Mouse (Mus musculus) urinary bladder, postnatal 4 days (tissue): Measurements from ENCODE around the gene Aplp1.
"Not testable (repeated sequence)": the region's sequence is repeated elsewhere in the genome, so short reads cannot be mapped to it uniquely, and the experiment has no call there.

ENCODE experiments used
- DNase-seq, 2 experiments: peaks; one replicate each; pipeline ENCODE4 v3.0.0; 2021 to 2022; ENCODE audit warnings: low spot score in 2 of 2

Aplp1 gene

DNA sequence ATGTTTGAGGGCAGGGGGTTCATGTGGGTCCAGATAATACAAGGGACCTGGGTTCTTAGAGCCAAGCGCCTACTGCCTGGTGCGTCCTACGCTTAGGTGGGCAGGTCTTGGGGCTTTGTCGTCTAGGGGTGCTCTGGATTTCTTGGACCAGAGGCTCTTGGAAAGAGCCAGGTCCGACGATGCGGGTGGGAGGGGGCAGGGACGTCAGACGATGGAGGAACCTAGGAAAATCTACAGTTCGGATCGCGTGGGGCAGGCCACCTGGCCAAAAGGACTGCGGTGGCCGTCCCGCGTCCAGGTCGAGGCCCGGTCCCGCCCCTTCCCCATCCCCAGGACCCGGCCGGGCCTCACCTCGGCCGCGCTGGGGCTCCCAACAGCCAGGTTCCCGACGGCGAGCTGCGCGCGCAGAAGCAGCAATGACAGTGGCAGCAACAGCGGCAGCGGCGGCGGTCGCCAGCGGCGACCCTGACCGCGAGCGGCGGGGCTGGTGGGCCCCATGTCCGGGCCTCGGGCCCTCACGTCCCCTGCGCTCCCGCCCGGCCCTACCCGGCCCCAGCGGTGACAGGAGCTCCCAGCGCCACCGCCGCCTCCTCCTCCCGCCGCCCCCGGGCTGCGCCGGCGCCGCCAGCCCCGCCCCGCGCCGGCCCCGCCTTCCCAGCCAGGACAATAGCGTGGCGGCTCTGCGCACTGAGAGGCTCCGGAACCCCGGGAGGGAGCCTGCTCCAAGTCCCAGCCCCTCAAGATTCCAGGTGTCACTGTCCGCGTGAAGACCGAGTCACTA is at the start of gene Aplp1:
Gene Aplp1, minus strand, starts transcription at position 565 of the 781 bp plus-strand sequence.
- no peak for DNase-seq

DNA sequence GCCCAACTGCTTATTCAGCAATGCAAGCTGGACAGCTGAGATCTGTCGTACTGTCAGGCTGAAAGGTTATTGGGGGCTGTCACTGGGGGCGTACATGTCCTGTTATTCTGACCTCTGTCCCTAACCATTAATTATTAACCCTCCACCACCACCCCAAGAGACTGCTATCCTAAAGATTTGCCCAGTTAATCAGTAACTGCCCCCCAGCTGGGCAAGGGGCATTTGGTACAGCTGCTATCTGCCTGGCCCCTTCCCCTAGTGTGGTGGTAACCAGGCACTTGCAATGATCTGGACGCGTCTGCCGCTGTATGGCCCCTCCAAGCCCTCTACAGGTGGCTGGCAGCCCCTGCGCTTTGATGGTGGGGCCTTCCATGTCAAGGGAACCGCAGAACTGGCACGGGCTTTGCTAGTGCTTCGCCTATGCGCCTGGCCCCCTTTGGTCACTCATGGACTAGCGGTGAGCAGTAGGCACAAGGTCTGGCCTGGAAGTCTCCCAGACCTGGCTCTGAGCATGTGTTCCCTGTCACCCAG is 48.1 kb upstream of the Aplp1 start, which contains the start of gene Prodh2:
Gene Prodh2, plus strand, starts transcription at position 222 of the 531 bp plus-strand sequence.
- DNase-seq: no peak

- DNase-seq: peak; percentile 45 to 73
Observed at GRCm38 (mm10) chr7:30492765-30493164, 47.4 kb upstream of the Aplp1 start.

- DNase-seq: no peak
Observed at GRCm38 (mm10) chr7:30490957-30491307, 45.6 kb upstream of the Aplp1 start.

- DNase-seq: no peak
Observed at GRCm38 (mm10) chr7:30490251-30490956, 45.1 kb upstream of the Aplp1 start.

GRCm38 (mm10) chr7:30484250-30484649 is 38.9 kb upstream of the Aplp1 start:
- DNase-seq: no peak

- DNase-seq: no peak
Observed at GRCm38 (mm10) chr7:30477415-30478381, 32.4 kb upstream of the Aplp1 start.

- DNase-seq: not testable (repeated sequence)
Observed at GRCm38 (mm10) chr7:30476136-30476535, 30.8 kb upstream of the Aplp1 start.

- DNase-seq: no peak
Observed at GRCm38 (mm10) chr7:30474999-30475398, 29.7 kb upstream of the Aplp1 start.

DNA sequence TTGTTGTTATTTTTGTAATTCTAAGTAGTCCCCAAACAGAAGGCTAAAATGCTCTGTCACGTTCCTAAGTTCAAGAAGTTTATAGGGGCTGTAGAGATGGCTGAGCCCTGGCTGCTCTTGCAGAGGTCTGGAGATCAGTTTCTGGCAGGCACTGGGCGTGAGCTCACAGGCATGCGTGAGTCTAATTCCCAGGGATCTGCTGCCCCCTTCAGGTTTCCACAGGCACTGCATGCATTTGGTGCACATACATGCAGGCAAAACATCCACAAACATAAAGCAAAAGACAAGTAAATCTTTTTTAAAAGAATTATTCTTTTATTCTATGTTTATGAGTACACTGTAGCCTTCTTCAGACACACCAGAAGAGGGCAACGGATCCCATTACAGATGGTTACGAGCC is 27.1 kb upstream of the Aplp1 start:
- DNase-seq: no peak

GRCm38 (mm10) chr7:30464816-30465300 is 19.5 kb upstream of the Aplp1 start:
- no peak for DNase-seq

- DNase-seq: no peak
Observed at GRCm38 (mm10) chr7:30463996-30464395, 18.7 kb upstream of the Aplp1 start.

GRCm38 (mm10) chr7:30463568-30463967 is 18.2 kb upstream of the Aplp1 start:
- DNase-seq: no peak

GRCm38 (mm10) chr7:30459484-30459883 is 14.1 kb upstream of the Aplp1 start:
- no peak for DNase-seq

GRCm38 (mm10) chr7:30457629-30458330 is 12.4 kb upstream of the Aplp1 start, which contains the start of the genes Kirrel2 and Nphs1:
TSS of gene Kirrel2 (minus strand) at chr7:30457690.
TSS of gene Nphs1 (plus strand) at chr7:30458315.
- DNase-seq: no peak

DNA sequence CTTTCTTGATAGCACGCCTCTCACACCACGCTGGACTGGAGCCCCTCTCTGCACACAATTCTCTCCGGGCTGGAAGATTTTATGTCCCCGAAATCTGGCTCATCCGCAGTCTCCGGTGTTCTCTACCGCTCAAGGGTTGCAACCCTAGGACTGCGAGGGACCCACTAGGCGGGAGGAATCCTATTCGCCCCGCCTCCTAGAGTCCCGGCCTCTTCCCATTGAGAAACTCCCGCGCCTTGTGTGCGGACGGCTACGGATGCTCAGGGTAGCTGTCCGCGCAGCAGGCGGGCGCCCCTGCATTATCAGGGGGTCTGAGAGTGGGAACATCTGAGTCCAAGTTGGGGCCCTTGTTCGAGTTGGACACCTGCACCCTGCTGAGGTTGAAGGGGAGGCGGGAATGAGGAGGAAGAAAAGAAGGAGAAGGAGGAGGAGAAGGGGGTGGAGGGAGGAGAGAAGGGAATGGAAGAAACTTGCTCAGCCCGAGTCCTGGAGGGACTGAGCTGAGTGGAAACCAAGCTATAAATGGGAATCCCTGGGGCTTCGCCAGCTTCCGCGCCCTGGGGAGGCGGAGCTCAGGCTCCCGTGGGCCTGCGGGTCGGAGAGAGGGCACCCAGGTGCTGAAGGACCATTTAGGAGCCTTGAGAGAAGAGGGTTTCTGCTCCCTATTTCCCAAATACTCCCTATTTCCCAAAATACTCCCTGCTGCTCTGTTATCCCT is 11.7 kb upstream of the Aplp1 start:
- DNase-seq: peak in 1 of 2 experiments; percentile 46

GRCm38 (mm10) chr7:30456487-30456886 is 11.2 kb upstream of the Aplp1 start:
- peak in 1 of 2 experiments; percentile 39 for DNase-seq

DNA sequence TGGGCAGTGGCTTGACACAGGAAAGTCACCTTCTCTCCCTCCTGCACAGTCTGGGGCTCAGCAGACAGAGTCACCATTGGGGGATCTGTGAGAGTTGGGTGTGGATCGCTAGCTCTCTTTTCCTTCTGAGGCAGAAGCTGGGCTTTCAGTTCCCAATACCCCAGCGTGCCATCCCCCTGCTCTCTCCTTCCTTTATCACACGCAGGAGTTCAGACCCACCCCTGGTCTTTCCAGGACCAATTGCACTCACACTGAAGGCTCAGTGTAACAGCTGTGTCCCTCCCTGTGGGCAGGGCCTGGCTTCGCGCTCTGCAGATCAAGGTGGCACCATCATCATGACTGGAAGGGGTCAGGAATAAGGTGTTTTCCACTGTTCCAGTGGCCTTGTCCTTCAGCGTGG is 8.9 kb upstream of the Aplp1 start:
- no peak for DNase-seq

GRCm38 (mm10) chr7:30453766-30454165 is 8.4 kb upstream of the Aplp1 start:
- DNase-seq: no peak

- DNase-seq: no peak
Observed at GRCm38 (mm10) chr7:30453327-30453726, 8.0 kb upstream of the Aplp1 start.
